Mouse (Mus musculus) ES-Bruce4 (cell line): ENCODE results near the gene Cnnm4. TPM values are rescaled to one million over a fixed set of nuclear protein-coding genes. Genes with fewer than 3 reads are reported as not detected.

Experiments
- H3K27ac ChIP-seq: 2 replicates; pipeline ENCODE4 v1.5.1; 2012; ENCODE audit warnings: low read length, inconsistent platforms; ENCODE audit not compliant: insufficient read depth
- H3K27me3 ChIP-seq: 2 replicates; pipeline ENCODE4 v1.6.1; 2012; ENCODE audit warnings: mild to moderate bottlenecking, low read length, inconsistent platforms; ENCODE audit not compliant: control insufficient read depth, poor library complexity, insufficient read depth, severe bottlenecking
- H3K36me3 ChIP-seq: 2 replicates; pipeline ENCODE4 v1.6.1; 2012; ENCODE audit warnings: inconsistent platforms, mild to moderate bottlenecking, low read length, moderate library complexity; ENCODE audit not compliant: control insufficient read depth, poor library complexity, insufficient read depth, severe bottlenecking
- H3K4me1 ChIP-seq: one replicate; pipeline ENCODE4 v1.8.1; 2011; ENCODE audit warnings: low read length; ENCODE audit not compliant: control insufficient read depth, insufficient read depth
- H3K4me3 ChIP-seq: 2 replicates; pipeline ENCODE4 v1.5.1; 2011; ENCODE audit warnings: low read depth, mild to moderate bottlenecking, low read length
- H3K9ac ChIP-seq: 2 replicates; pipeline ENCODE4 v1.6.1; 2012; ENCODE audit warnings: low read depth, mild to moderate bottlenecking, inconsistent platforms; ENCODE audit not compliant: poor library complexity, severe bottlenecking
- H3K9me3 ChIP-seq: replicated peaks from 2 replicates; pipeline ENCODE4 v1.6.1; 2012; ENCODE audit warnings: mild to moderate bottlenecking, low read length, inconsistent platforms; ENCODE audit not compliant: control insufficient read depth, poor library complexity, insufficient read depth, severe bottlenecking
- CTCF ChIP-seq: IDR thresholded peaks from one replicate; pipeline ENCODE4 v1.8.1; 2011; ENCODE audit warnings: low read depth, low read length
- EP300 ChIP-seq: IDR thresholded peaks from 2 replicates; pipeline ENCODE4 v1.6.1; 2011; ENCODE audit warnings: low read depth, low read length; ENCODE audit not compliant: insufficient read depth
- POLR2A ChIP-seq: IDR thresholded peaks from one replicate; pipeline ENCODE4 v1.8.1; 2011; ENCODE audit warnings: low read length; ENCODE audit not compliant: insufficient read depth
- polyA plus RNA-seq: library from polyadenylated mRNA; stranded (reverse); fragments of >200 nt; gene quantifications from 2 replicates; pipeline ENCODE4 v1.2.4, GENCODE M21; 2011; ENCODE audit warnings: low read depth; ENCODE audit not compliant: missing spikeins, insufficient read depth, insufficient read length

The Cnnm4 gene
- polyA plus RNA-seq, 1 experiment: 4.7 TPM

- no peaks in the 10 kb centered on the region for H3K36me3 ChIP-seq
- H3K4me1 ChIP-seq: no peaks in the 10 kb centered on the region
- H3K9ac ChIP-seq: no peak overlapping the region
- TF ChIP-seq CTCF (peak; percentile 47), EP300 (no peak)
- H3K27me3 ChIP-seq: no peaks in the 10 kb centered on the region
- no peak overlapping the region for H3K4me3 ChIP-seq
- H3K9me3 ChIP-seq: no peaks in the 10 kb centered on the region
- no peak overlapping the region for H3K27ac ChIP-seq
Measured at GRCm38 (mm10) chr1:36454055-36454815, 17.2 kb upstream of the Cnnm4 start.

GRCm38 (mm10) chr1:36457388-36458014, 13.9 kb upstream of the Cnnm4 start:
- H3K27ac ChIP-seq: no peak overlapping the region
- no peaks in the 10 kb centered on the region for H3K27me3 ChIP-seq
- no peaks in the 10 kb centered on the region for H3K4me1 ChIP-seq
- H3K9me3 ChIP-seq: no peaks in the 10 kb centered on the region
- H3K9ac ChIP-seq: no peak overlapping the region
- no peaks in the 10 kb centered on the region for H3K36me3 ChIP-seq
- TF ChIP-seq EP300 (no peak), CTCF (no peak), POLR2A (no peak)
- H3K4me3 ChIP-seq: no peak overlapping the region

DNA sequence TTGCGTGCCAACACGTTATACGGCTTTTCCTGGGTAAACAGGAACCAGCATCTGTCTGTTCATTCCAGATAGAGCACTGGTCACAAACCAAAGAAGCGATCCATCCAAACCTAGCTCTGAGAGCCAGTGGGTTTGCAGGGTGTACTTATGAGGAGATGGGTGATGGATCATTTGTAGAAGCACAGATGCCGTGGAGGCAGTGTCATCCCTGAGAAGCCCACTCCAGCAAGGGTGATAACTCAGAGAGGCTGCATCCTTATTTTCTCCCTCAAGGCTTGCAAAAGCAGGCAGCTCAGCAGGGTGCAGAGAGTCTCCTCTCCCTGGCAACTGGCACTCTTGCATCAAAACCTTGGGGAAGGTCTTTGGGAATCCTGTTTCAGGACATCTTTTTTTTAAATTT, 13.3 kb upstream of the Cnnm4 start:
- no peak for TF ChIP-seq EP300
- TF ChIP-seq CTCF: no peak
- no peak for TF ChIP-seq POLR2A
- H3K27ac ChIP-seq: no peak overlapping the region

DNA sequence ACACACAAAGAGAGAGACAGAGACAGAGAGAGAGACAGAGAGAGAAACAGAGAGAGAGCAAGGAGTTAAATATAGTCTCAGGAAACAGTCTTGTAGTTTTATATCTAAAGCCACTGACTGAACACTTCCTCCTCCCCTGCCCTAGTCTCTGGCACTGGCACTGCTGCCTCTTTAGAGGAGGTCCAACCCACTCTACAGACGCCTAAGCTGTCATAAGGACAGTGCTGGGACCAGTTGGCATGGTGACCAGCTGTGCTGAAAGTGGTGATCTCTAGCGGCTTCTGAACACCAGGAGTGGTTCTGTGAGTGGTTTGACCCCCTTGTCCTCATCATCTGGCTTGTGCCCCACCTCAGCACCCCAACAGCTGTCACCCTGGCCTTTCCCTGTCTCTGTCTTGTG, 9.6 kb upstream of the Cnnm4 start:
- Histone ChIP-seq H3K27ac (no peak overlapping the region), H3K9ac (no peak overlapping the region), H3K27me3 (no peaks in the 10 kb centered on the region), H3K36me3 (no peaks in the 10 kb centered on the region), H3K4me1 (no peaks in the 10 kb centered on the region), H3K4me3 (no peak overlapping the region), H3K9me3 (no peaks in the 10 kb centered on the region)
- TF ChIP-seq POLR2A (no peak), EP300 (no peak), CTCF (no peak)

More for the DNA sequence above, 13.3 kb upstream of the Cnnm4 start:
- Histone ChIP-seq H3K4me1 (no peaks in the 10 kb centered on the region), H3K9me3 (no peaks in the 10 kb centered on the region), H3K4me3 (no peak overlapping the region), H3K9ac (no peak overlapping the region), H3K36me3 (no peaks in the 10 kb centered on the region), H3K27me3 (no peaks in the 10 kb centered on the region)

DNA sequence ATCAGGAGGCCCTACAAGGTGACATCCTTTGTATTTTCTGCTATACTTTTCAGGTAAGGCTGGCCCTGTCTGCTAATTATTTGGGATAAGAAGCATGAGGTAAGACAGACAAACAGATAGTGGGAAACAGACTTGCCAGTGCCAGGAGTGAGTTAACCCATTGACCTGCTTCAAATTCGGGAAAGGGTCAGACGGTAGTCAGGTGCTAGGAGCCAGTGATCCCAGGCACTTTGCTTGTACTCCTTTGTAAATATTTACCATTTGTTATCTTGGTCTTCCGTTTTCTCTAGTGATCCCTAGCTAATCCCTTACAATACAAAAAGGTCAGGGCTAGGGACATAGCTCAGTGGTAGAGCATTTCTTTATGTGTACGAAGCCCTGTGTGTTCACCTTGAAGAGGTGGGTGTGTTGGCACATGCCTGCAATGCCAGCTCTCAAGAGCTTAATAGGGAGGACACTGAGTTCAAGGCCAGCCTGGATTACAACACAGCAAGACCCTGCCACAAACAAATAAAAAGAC, 5.7 kb upstream of the Cnnm4 start:
- no peak overlapping the region for H3K9ac ChIP-seq
- TF ChIP-seq POLR2A: no peak
- TF ChIP-seq EP300: no peak
- TF ChIP-seq CTCF: no peak
- no peak overlapping the region for H3K4me3 ChIP-seq
- no peaks in the 10 kb centered on the region for H3K9me3 ChIP-seq
- no peaks in the 10 kb centered on the region for H3K4me1 ChIP-seq
- H3K27ac ChIP-seq: no peak overlapping the region
- no peaks in the 10 kb centered on the region for H3K27me3 ChIP-seq
- H3K36me3 ChIP-seq: no peaks in the 10 kb centered on the region

DNA sequence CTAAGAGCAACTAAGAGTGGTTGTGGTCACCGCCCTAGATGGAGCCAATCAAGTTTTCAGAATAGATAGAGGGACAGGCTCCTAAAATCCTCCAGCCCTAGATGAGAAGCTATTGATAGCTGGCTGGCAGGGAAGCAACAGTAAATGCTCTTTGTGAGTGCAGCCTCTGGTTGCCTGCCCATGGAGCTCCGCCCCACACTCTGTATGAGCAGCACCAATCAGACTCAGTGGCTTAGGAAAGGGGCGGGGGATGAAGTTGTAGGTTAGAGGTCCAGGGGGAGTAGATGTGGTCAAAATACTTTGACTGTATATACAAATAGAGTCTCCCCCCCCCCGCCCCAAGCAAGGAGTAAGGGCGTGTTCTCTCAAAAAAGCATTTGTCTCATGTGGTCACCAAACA, 4.0 kb upstream of the Cnnm4 start:
- no peak overlapping the region for H3K9ac ChIP-seq
- no peak overlapping the region for H3K4me3 ChIP-seq
- TF ChIP-seq CTCF (no peak), EP300 (no peak), POLR2A (no peak)
- H3K27ac ChIP-seq: no peak overlapping the region
- H3K27me3 ChIP-seq: no peaks in the 10 kb centered on the region
- no peaks in the 10 kb centered on the region for H3K36me3 ChIP-seq
- H3K9me3 ChIP-seq: no peaks in the 10 kb centered on the region
- no peaks in the 10 kb centered on the region for H3K4me1 ChIP-seq
